Mouse (Mus musculus): ENCODE data around the gene Gm15128. TPM values are rescaled to one million over a fixed set of nuclear protein-coding genes. Genes with fewer than 3 reads are reported as not detected.
"Not testable (repeated sequence)": the region's sequence is repeated elsewhere in the genome, so short reads cannot be mapped to it uniquely, and the experiment has no call there.

The Gm15128 gene
- total RNA-seq (2021): not detected
- long read RNA-seq, experiment 1: 0 reads
- long read RNA-seq, experiment 2: 0 reads

DNA sequence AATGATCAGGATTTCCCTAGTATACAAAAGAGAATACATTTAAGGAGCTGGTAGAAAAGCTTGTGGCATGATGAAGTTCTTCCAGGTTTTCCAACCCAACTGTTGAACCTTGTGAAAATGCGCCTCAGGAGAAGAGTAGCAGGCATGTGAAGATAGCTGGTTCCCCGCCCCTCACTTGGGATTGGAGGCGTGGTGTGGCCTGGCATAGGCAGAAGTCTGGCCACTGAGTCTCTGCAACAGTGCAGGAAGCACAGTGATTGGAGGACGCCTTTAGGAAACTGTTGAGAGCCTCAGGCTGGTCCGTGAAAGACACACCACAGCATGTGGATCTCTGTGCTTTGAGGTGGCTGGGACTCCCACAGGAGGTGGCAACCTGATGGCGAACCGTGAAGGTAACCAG lies at the start of gene Gm15128:
Gene Gm15128 (plus strand): TSS at position 301 of the 400 bp plus-strand sequence.
- DNase-seq (ENCODE audit: low spot score in 2 of 2): not testable (repeated sequence)

Other genes starting within 250 kb of the Gm15128 start
- 10 to 100 TPM; 23.4 to 23.9 TPM for gene Lrch2, start 211.9 kb upstream of the Gm15128 start, total RNA-seq (2021)
- not detected for gene Gm15080, start 227.0 kb downstream of the Gm15128 start, total RNA-seq (2021)